In the genomic region with DNA sequence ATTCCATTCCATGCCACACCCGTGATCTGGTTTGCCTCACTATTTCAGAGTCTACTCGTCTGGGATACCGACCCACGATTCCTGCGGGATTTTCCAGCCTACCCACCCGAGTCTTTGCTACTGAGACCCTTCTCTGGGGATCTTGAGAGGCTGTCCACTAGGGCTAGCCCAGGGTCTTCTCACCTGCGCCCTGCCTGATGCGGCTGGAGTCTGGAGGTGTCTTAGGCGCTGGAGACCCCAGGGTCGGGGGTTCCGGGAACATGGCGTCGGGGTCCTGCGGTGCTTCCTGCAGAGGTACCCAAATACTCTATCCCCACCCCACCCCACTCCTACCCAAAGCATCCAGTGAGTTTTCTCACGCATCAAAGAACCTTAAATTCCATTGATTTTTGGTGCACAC, we compare ENCODE assay signal across 10 mouse cellular contexts. TPM values are rescaled to one million over a fixed set of nuclear protein-coding genes. Genes with fewer than 3 reads are reported as not detected.
DNase-seq lines count a peak whose midpoint lies in the region; ATAC-seq and TF ChIP-seq lines count a peak whose summit lies in the region.
"Had no signal": no experiment of that assay in that cellular context is flagged by ENCODE, and none has a peak within 500 bp of the region (broad histone marks: within the 10 kb centered on the region; RNA-seq: fewer than 3 reads in every experiment).

No protein-coding gene starts in this region.

- H3K9me3 ChIP-seq in intestine, embryonic 15.5 days = no peaks in the 10 kb centered on the region
- no peaks in the 10 kb centered on the region for H3K9me3 ChIP-seq in intestine, embryonic 16.5 days (ENCODE audit: control insufficient read depth, low read length)
- H3K9me3 ChIP-seq in forebrain, embryonic 13.5 days (replicated peaks) = no peaks in the 10 kb centered on the region
- no peaks in the 10 kb centered on the region for H3K9me3 ChIP-seq in limb, embryonic 14.5 days (ENCODE audit: control insufficient read depth, low read length)
- H3K9me3 ChIP-seq: limb, embryonic 15.5 days; megakaryocyte, embryonic 14.5 days had no signal

- no peak overlapping the region for H3K9ac ChIP-seq in intestine, embryonic 15.5 days
- H3K9ac ChIP-seq in intestine, embryonic 16.5 days (ENCODE audit: low read depth, low read length) = no peak overlapping the region
- H3K9ac ChIP-seq in forebrain, embryonic 13.5 days = peak overlapping the region; percentile 62
- H3K9ac ChIP-seq in limb, embryonic 14.5 days (ENCODE audit: low read depth, low read length, severe bottlenecking) = no peak overlapping the region
- H3K9ac ChIP-seq: limb, embryonic 15.5 days had no signal

- ATAC-seq in intestine, embryonic 15.5 days = peak; percentile 16; the same call in 1 of the 2 replicates
- no peak for ATAC-seq in intestine, embryonic 16.5 days
- peak; percentile 26 for ATAC-seq in forebrain, embryonic 13.5 days
- no peak for ATAC-seq in limb, embryonic 14.5 days (ENCODE audit: low FRiP score, low read depth)
- no peak for ATAC-seq in CD4-positive, CD25-positive, alpha-beta regulatory T cell, adult 4 months
- no peak for ATAC-seq in cerebellum, adult (ENCODE audit: insufficient number of reproducible peaks, low FRiP score, low TSS enrichment)

- H3K4me3 ChIP-seq in intestine, embryonic 15.5 days (replicated peaks) = no peak overlapping the region
- no peak overlapping the region for H3K4me3 ChIP-seq in intestine, embryonic 16.5 days (ENCODE audit: low read length)
- H3K4me3 ChIP-seq in cortical plate, adult 2 months (ENCODE audit: insufficient read depth, low read length) = peak overlapping the region; percentile 62
- peak overlapping the region; percentile 46 for H3K4me3 ChIP-seq in forebrain, embryonic 13.5 days
- H3K4me3 ChIP-seq in limb, embryonic 14.5 days (replicated peaks; ENCODE audit: low read length) = no peak overlapping the region
- H3K4me3 ChIP-seq: megakaryocyte, embryonic 14.5 days had no signal

- no peak for TF ChIP-seq CTCF in cortical plate, adult 2 months (IDR thresholded peaks at IDR 0.05; ENCODE audit: extremely low read depth, insufficient read depth, low read length)

- DNase-seq in limb, embryonic 14.5 days (ENCODE audit: low spot score) = no peak
- no peak for DNase-seq in ovary, postnatal 36 days (ENCODE audit: low spot score)

- H3K4me2 ChIP-seq in intestine, embryonic 15.5 days (replicated peaks) = peak overlapping the region; percentile 76; the same call in 1 of the 2 replicates
- no peak overlapping the region for H3K4me2 ChIP-seq in intestine, embryonic 16.5 days (ENCODE audit: low read depth, low read length)
- peak overlapping the region; percentile 78 for H3K4me2 ChIP-seq in forebrain, embryonic 13.5 days
- H3K4me2 ChIP-seq in limb, embryonic 14.5 days (replicated peaks; ENCODE audit: low read depth, low read length, severe bottlenecking) = peak overlapping the region; percentile 71; the same call in 1 of the 2 replicates

- 0 out of 2 replicates have a peak, but pooled peaks cover 5% of the 10 kb centered on the region for H3K27me3 ChIP-seq in intestine, embryonic 15.5 days (replicated peaks)
- H3K27me3 ChIP-seq in intestine, embryonic 16.5 days (replicated peaks; ENCODE audit: control insufficient read depth, insufficient read depth, low read length) = 0 out of 2 replicates have a peak, but pooled peaks cover 5% of the 10 kb centered on the region
- H3K27me3 ChIP-seq in forebrain, embryonic 13.5 days = no peaks in the 10 kb centered on the region
- H3K27me3 ChIP-seq in limb, embryonic 14.5 days (ENCODE audit: control insufficient read depth, insufficient read depth, low read length) = no peaks in the 10 kb centered on the region

- H3K36me3 ChIP-seq in intestine, embryonic 15.5 days = no peaks in the 10 kb centered on the region
- no peaks in the 10 kb centered on the region for H3K36me3 ChIP-seq in intestine, embryonic 16.5 days (ENCODE audit: control insufficient read depth, insufficient read depth, low read length)
- peaks cover 11% of the 10 kb centered on the region; the same call in 1 of the 2 replicates for H3K36me3 ChIP-seq in forebrain, embryonic 13.5 days (ENCODE audit: poor library complexity, severe bottlenecking)
- H3K36me3 ChIP-seq in limb, embryonic 14.5 days (ENCODE audit: control insufficient read depth, insufficient read depth, low read length) = no peaks in the 10 kb centered on the region
- H3K36me3 ChIP-seq: limb, embryonic 15.5 days had no signal

- peaks cover 9% of the 10 kb centered on the region; the same call in 1 of the 2 replicates for H3K4me1 ChIP-seq in intestine, embryonic 15.5 days (replicated peaks)
- H3K4me1 ChIP-seq in intestine, embryonic 16.5 days (ENCODE audit: control insufficient read depth, insufficient read depth, low read length) = peaks cover 6% of the 10 kb centered on the region
- peaks cover 3% of the 10 kb centered on the region for H3K4me1 ChIP-seq in cortical plate, adult 2 months (ENCODE audit: control insufficient read depth, insufficient read depth, low read length)
- peaks cover 17% of the 10 kb centered on the region for H3K4me1 ChIP-seq in forebrain, embryonic 13.5 days
- H3K4me1 ChIP-seq in limb, embryonic 14.5 days (ENCODE audit: control insufficient read depth, insufficient read depth, low read length) = peaks cover 11% of the 10 kb centered on the region

- TF ChIP-seq POLR2A in cortical plate, adult 2 months (IDR thresholded peaks at IDR 0.05; ENCODE audit: extremely low read depth, insufficient read depth, low read length) = no peak
- no peak for TF ChIP-seq POLR2A in limb, embryonic 14.5 days (IDR thresholded peaks at IDR 0.05; ENCODE audit: borderline replicate concordance, extremely low read depth, insufficient read depth, insufficient read length)

- WGBS in intestine, embryonic 15.5 days = 72% methylated on average over 15 of the region's 15 CpGs
- 80% methylated on average over 15 of the region's 15 CpGs for WGBS in intestine, embryonic 16.5 days
- WGBS in forebrain, embryonic 13.5 days = 75% methylated on average over 15 of the region's 15 CpGs
- 73% methylated on average over 15 of the region's 15 CpGs for WGBS in limb, embryonic 14.5 days

- no peak overlapping the region for H3K27ac ChIP-seq in intestine, embryonic 15.5 days
- no peak overlapping the region for H3K27ac ChIP-seq in intestine, embryonic 16.5 days (ENCODE audit: low read length)
- H3K27ac ChIP-seq in cortical plate, adult 2 months (ENCODE audit: insufficient read depth, low read length) = peak overlapping the region; percentile 86
- peak overlapping the region; percentile 67 for H3K27ac ChIP-seq in forebrain, embryonic 13.5 days
- H3K27ac ChIP-seq in limb, embryonic 14.5 days (replicated peaks; ENCODE audit: low read depth, low read length) = no peak overlapping the region
- H3K27ac ChIP-seq: limb, embryonic 15.5 days had no signal

RNA-seq across cellular contexts. Expression of a gene that starts 1.3 kb away (rescaled TPM):
- 7.3 and 7.7 TPM in 2 replicates for polyA plus RNA-seq in intestine, embryonic 15.5 days (2015; fragmentation: Nextera tagmentation; extraction: Ambion mirVana)
- polyA plus RNA-seq in intestine, embryonic 16.5 days (2015; fragmentation: Nextera tagmentation; extraction: Ambion mirVana) = 5.9 and 6.8 TPM in 2 replicates
- 218 and 229 TPM in 2 replicates for polyA plus RNA-seq in cortical plate, adult 2 months (2012; rRNA removed)
- polyA plus RNA-seq in forebrain, embryonic 13.5 days (2015; fragmentation: Nextera tagmentation; extraction: Ambion mirVana) = 64.0 and 86.3 TPM in 2 replicates
- 3.9 and 4.2 TPM in 2 replicates for polyA plus RNA-seq in limb, embryonic 14.5 days (2012; rRNA removed)
- 3.4 and 4.3 TPM in 2 replicates for polyA plus RNA-seq in limb, embryonic 14.5 days (2014; fragmentation: Nextera tagmentation; extraction: Ambion mirVana)
- polyA plus RNA-seq in CD4-positive, CD25-positive, alpha-beta regulatory T cell, adult 4 months (2017; shearing (Covaris generic)) = under 1 TPM in 1 of 2 experiments, not detected in 1; 0.35 TPM

RNA-seq across cellular contexts. Expression of a gene that starts 13.8 kb away (rescaled TPM):
- 1.1 TPM in 2 replicates for polyA plus RNA-seq in intestine, embryonic 15.5 days (2015; fragmentation: Nextera tagmentation; extraction: Ambion mirVana)
- 1.1 and 1.3 TPM in 2 replicates for polyA plus RNA-seq in intestine, embryonic 16.5 days (2015; fragmentation: Nextera tagmentation; extraction: Ambion mirVana)
- polyA plus RNA-seq in cortical plate, adult 2 months (2012; rRNA removed) = 1.0 and 1.3 TPM in 2 replicates
- 1.4 and 2.0 TPM in 2 replicates for polyA plus RNA-seq in forebrain, embryonic 13.5 days (2015; fragmentation: Nextera tagmentation; extraction: Ambion mirVana)
- 8.3 and 9.5 TPM in 2 replicates for polyA plus RNA-seq in limb, embryonic 14.5 days (2012; rRNA removed)
- polyA plus RNA-seq in limb, embryonic 14.5 days (2014; fragmentation: Nextera tagmentation; extraction: Ambion mirVana) = 0.61 and 1.1 TPM in 2 replicates
- polyA plus RNA-seq in CD4-positive, CD25-positive, alpha-beta regulatory T cell, adult 4 months (2017; shearing (Covaris generic)) = 1 to 10 TPM; 1.4 to 2.8 TPM

RNA-seq across cellular contexts. Expression of a gene that starts 22.0 kb away (rescaled TPM):
- polyA plus RNA-seq in intestine, embryonic 15.5 days (2015; fragmentation: Nextera tagmentation; extraction: Ambion mirVana) = 2.2 and 3.0 TPM in 2 replicates
- polyA plus RNA-seq in intestine, embryonic 16.5 days (2015; fragmentation: Nextera tagmentation; extraction: Ambion mirVana) = 1.6 TPM in 2 replicates
- 1.3 and 1.9 TPM in 2 replicates for polyA plus RNA-seq in cortical plate, adult 2 months (2012; rRNA removed)
- polyA plus RNA-seq in forebrain, embryonic 13.5 days (2015; fragmentation: Nextera tagmentation; extraction: Ambion mirVana) = 0.89 and 4.9 TPM in 2 replicates
- 10.6 and 11.1 TPM in 2 replicates for polyA plus RNA-seq in limb, embryonic 14.5 days (2012; rRNA removed)
- polyA plus RNA-seq in limb, embryonic 14.5 days (2014; fragmentation: Nextera tagmentation; extraction: Ambion mirVana) = 2.8 and 2.9 TPM in 2 replicates
- polyA plus RNA-seq in CD4-positive, CD25-positive, alpha-beta regulatory T cell, adult 4 months (2017; shearing (Covaris generic)) = 1 to 10 TPM; 1.6 to 2.4 TPM

RNA-seq across cellular contexts. Expression of a gene that starts 29.9 kb away (rescaled TPM):
- 21.3 and 27.1 TPM in 2 replicates for polyA plus RNA-seq in intestine, embryonic 15.5 days (2015; fragmentation: Nextera tagmentation; extraction: Ambion mirVana)
- polyA plus RNA-seq in intestine, embryonic 16.5 days (2015; fragmentation: Nextera tagmentation; extraction: Ambion mirVana) = 23.0 and 23.2 TPM in 2 replicates
- polyA plus RNA-seq in cortical plate, adult 2 months (2012; rRNA removed) = 9.6 and 10.1 TPM in 2 replicates
- 3.9 and 5.7 TPM in 2 replicates for polyA plus RNA-seq in forebrain, embryonic 13.5 days (2015; fragmentation: Nextera tagmentation; extraction: Ambion mirVana)
- 99.8 and 238 TPM in 2 replicates for polyA plus RNA-seq in limb, embryonic 14.5 days (2012; rRNA removed)
- polyA plus RNA-seq in limb, embryonic 14.5 days (2014; fragmentation: Nextera tagmentation; extraction: Ambion mirVana) = 241 and 300 TPM in 2 replicates
- polyA plus RNA-seq in CD4-positive, CD25-positive, alpha-beta regulatory T cell, adult 4 months (2017; shearing (Covaris generic)) = 1 to 10 TPM; 6.9 to 8.3 TPM

RNA-seq across cellular contexts. Expression of a gene that starts 44.6 kb away (rescaled TPM):
- polyA plus RNA-seq in intestine, embryonic 15.5 days (2015; fragmentation: Nextera tagmentation; extraction: Ambion mirVana) = 42.4 and 45.8 TPM in 2 replicates
- polyA plus RNA-seq in intestine, embryonic 16.5 days (2015; fragmentation: Nextera tagmentation; extraction: Ambion mirVana) = 17.0 and 17.3 TPM in 2 replicates
- polyA plus RNA-seq in cortical plate, adult 2 months (2012; rRNA removed) = 105 and 107 TPM in 2 replicates
- polyA plus RNA-seq in forebrain, embryonic 13.5 days (2015; fragmentation: Nextera tagmentation; extraction: Ambion mirVana) = 33.8 and 36.8 TPM in 2 replicates
- polyA plus RNA-seq in limb, embryonic 14.5 days (2012; rRNA removed) = 89.6 and 103 TPM in 2 replicates
- polyA plus RNA-seq in limb, embryonic 14.5 days (2014; fragmentation: Nextera tagmentation; extraction: Ambion mirVana) = 59.1 and 68.6 TPM in 2 replicates
- 10 to 100 TPM; 13.5 to 27.7 TPM for polyA plus RNA-seq in CD4-positive, CD25-positive, alpha-beta regulatory T cell, adult 4 months (2017; shearing (Covaris generic))

Comparison
In these comparisons a context has a peak if more than half of its experiments do, and no peak if none do; other contexts are left out.
1. ATAC-seq: peak in intestine, embryonic 15.5 days (single experiment) and forebrain, embryonic 13.5 days (single experiment); none in intestine, embryonic 16.5 days (single experiment), limb, embryonic 14.5 days (single experiment), CD4-positive, CD25-positive, alpha-beta regulatory T cell, adult 4 months (single experiment) and cerebellum, adult (single experiment).
2. H3K27ac ChIP-seq: peak in cortical plate, adult 2 months (single experiment) and forebrain, embryonic 13.5 days (single experiment); none in intestine, embryonic 15.5 days (single experiment), intestine, embryonic 16.5 days (single experiment) and limb, embryonic 14.5 days (single experiment).
3. H3K4me3 ChIP-seq: peak in cortical plate, adult 2 months (single experiment) and forebrain, embryonic 13.5 days (single experiment); none in intestine, embryonic 15.5 days (single experiment), intestine, embryonic 16.5 days (single experiment) and limb, embryonic 14.5 days (single experiment).